ENCODE assay signal across 7 mouse cellular contexts in the genomic region with DNA sequence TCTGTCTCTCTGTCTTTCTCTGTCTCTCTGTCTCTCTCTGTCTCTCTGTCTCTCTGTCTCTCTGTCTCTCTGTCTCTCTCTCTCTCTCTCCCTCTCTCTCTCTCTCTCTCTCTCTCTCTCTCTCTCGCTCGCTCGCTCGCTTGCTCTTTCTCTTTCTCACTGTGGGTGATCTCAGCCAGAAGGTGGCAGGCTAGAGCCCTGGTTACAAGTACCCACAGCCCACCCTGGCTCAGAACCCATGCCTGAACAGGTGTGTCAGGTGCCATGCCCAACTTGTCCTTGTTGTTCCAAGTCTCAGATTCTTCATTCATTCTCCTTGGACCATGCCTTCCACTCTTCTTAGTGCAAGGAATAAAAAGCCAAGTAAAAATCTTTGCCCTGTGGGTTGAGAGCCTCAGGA. TPM values are rescaled to one million over a fixed set of nuclear protein-coding genes. Genes with fewer than 3 reads are reported as not detected.
A peak's percentile ranks its signal among the peaks of the same experiment; 100 is the strongest.
DNase-seq lines count a peak whose midpoint lies in the region; ATAC-seq and TF ChIP-seq lines count a peak whose summit lies in the region.
"Not testable (repeated sequence)": the region's sequence is repeated elsewhere in the genome, so short reads cannot be mapped to it uniquely, and the experiment has no call there.

No protein-coding gene starts in this region.

- H3K27me3 ChIP-seq in E14TG2a.4 (ENCODE audit: insufficient read depth, low read length) = peaks cover 27% of the 10 kb centered on the region
- not testable (repeated sequence) for H3K27me3 ChIP-seq in forebrain, embryonic 11.5 days (ENCODE audit: control insufficient read depth, insufficient read depth, low read length); liver, embryonic 14.5 days (ENCODE audit: control insufficient read depth, insufficient read depth, low read length)

- not testable (repeated sequence) for ATAC-seq in forebrain, embryonic 11.5 days (replicated peaks; ENCODE audit: low FRiP score); liver, embryonic 14.5 days (ENCODE audit: insufficient read depth)

- not testable (repeated sequence) for H3K4me2 ChIP-seq in forebrain, embryonic 11.5 days (ENCODE audit: low read depth, low read length, severe bottlenecking); liver, embryonic 14.5 days (ENCODE audit: low read depth)

- not testable (repeated sequence) for TF ChIP-seq POLR2A in brain, embryonic 14.5 days (IDR thresholded peaks at IDR 0.05; ENCODE audit: borderline replicate concordance, extremely low read depth, insufficient read depth, insufficient read length, poor library complexity, severe bottlenecking)

- 57% methylated on average over 4 of the region's 4 CpGs for WGBS in forebrain, embryonic 11.5 days
- 28% methylated on average over 4 of the region's 4 CpGs for WGBS in liver, embryonic 14.5 days (ENCODE audit: insufficient replicate concordance)

- 0 out of 2 replicates have a peak, but pooled peaks have one; percentile 9 for TF ChIP-seq CTCF in E14TG2a.4 (conservative IDR thresholded peaks at IDR 0.05; ENCODE audit: low read length)
- peak; percentile 32; the same call in 1 of the 2 replicates for TF ChIP-seq CTCF in brain, embryonic 14.5 days (IDR thresholded peaks at IDR 0.05; ENCODE audit: borderline replicate concordance, extremely low read depth, insufficient read depth, insufficient read length)
- TF ChIP-seq CTCF in liver, embryonic 14.5 days (IDR thresholded peaks at IDR 0.05; ENCODE audit: low read depth) = peak; percentile 37

- not testable (repeated sequence) for H3K36me3 ChIP-seq in E14TG2a.4 (ENCODE audit: insufficient read depth, low read length); forebrain, embryonic 11.5 days (ENCODE audit: control insufficient read depth, insufficient read depth, low read length); liver, embryonic 14.5 days (replicated peaks; ENCODE audit: control insufficient read depth, insufficient read depth, low read depth)

- not testable (repeated sequence) for DNase-seq in brain, embryonic 14.5 days (ENCODE audit: low read depth); liver, embryonic 14.5 days (ENCODE audit: low read depth in 3 of 3, low spot score in 3 of 3)
- peak; percentile 59 for DNase-seq in forebrain, embryonic 11.5 days (ENCODE audit: low spot score)
- peak; percentile 14 for DNase-seq in kidney, postnatal 10 days
- peak; percentile 36 for DNase-seq in retina, embryonic 14.5 days (ENCODE audit: low spot score)
- DNase-seq in thymus, postnatal 14 days = peak; percentile 22

- peaks cover 13% of the 10 kb centered on the region for H3K4me1 ChIP-seq in E14TG2a.4 (replicated peaks; ENCODE audit: low read depth, low read length)
- not testable (repeated sequence) for H3K4me1 ChIP-seq in forebrain, embryonic 11.5 days (replicated peaks; ENCODE audit: control insufficient read depth, insufficient read depth, low read length); liver, embryonic 14.5 days (replicated peaks; ENCODE audit: control insufficient read depth in 2 of 2, insufficient read depth in 2 of 2, low read length in 1 of 2)

- H3K27ac ChIP-seq in forebrain, embryonic 11.5 days (ENCODE audit: low read depth, low read length); liver, embryonic 14.5 days: not testable (repeated sequence)

- not testable (repeated sequence) for H3K9ac ChIP-seq in forebrain, embryonic 11.5 days (ENCODE audit: low read length); liver, embryonic 14.5 days (replicated peaks)

- not testable (repeated sequence) for TF ChIP-seq EP300 in liver, embryonic 14.5 days (IDR thresholded peaks at IDR 0.05; ENCODE audit: low read depth)

- not testable (repeated sequence) for H3K9me3 ChIP-seq in E14TG2a.4 (ENCODE audit: low read length); forebrain, embryonic 11.5 days (ENCODE audit: control insufficient read depth, low read length); liver, embryonic 14.5 days (ENCODE audit: control insufficient read depth, low read length)

- H3K4me3 ChIP-seq in E14TG2a.4 (replicated peaks; ENCODE audit: low read length); forebrain, embryonic 11.5 days (ENCODE audit: low read depth, low read length); liver, embryonic 14.5 days (ENCODE audit: insufficient read depth in 1 of 2, low read depth in 2 of 2, low read length in 2 of 2): not testable (repeated sequence)

RNA-seq across cellular contexts. Expression of a gene that starts 34.9 kb away (rescaled TPM):
- 40.0 and 49.1 TPM in 2 replicates for polyA plus RNA-seq in brain, embryonic 14.5 days (2012; rRNA removed)
- 115 and 116 TPM in 2 replicates for polyA plus RNA-seq in forebrain, embryonic 11.5 days (2014; fragmentation: Nextera tagmentation; extraction: Ambion mirVana)
- polyA plus RNA-seq in liver, embryonic 14.5 days (2012; rRNA removed) = 26.6 and 30.3 TPM in 2 replicates
- polyA plus RNA-seq in liver, embryonic 14.5 days (2014; fragmentation: Nextera tagmentation; extraction: Ambion mirVana) = 57.9 and 61.5 TPM in 2 replicates

RNA-seq across cellular contexts. Expression of a gene that starts 52.8 kb away (rescaled TPM):
- polyA plus RNA-seq in brain, embryonic 14.5 days (2012; rRNA removed) = 18.6 and 23.1 TPM in 2 replicates
- polyA plus RNA-seq in forebrain, embryonic 11.5 days (2014; fragmentation: Nextera tagmentation; extraction: Ambion mirVana) = 13.0 and 14.1 TPM in 2 replicates
- 8.0 and 8.6 TPM in 2 replicates for polyA plus RNA-seq in liver, embryonic 14.5 days (2012; rRNA removed)
- 5.8 and 6.1 TPM in 2 replicates for polyA plus RNA-seq in liver, embryonic 14.5 days (2014; fragmentation: Nextera tagmentation; extraction: Ambion mirVana)

RNA-seq across cellular contexts. Expression of a gene that starts 52.9 kb away (rescaled TPM):
- polyA plus RNA-seq in brain, embryonic 14.5 days (2012; rRNA removed) = 14.3 and 19.1 TPM in 2 replicates
- polyA plus RNA-seq in forebrain, embryonic 11.5 days (2014; fragmentation: Nextera tagmentation; extraction: Ambion mirVana) = 22.6 and 24.9 TPM in 2 replicates
- 3.3 and 3.9 TPM in 2 replicates for polyA plus RNA-seq in liver, embryonic 14.5 days (2012; rRNA removed)
- 5.1 and 6.3 TPM in 2 replicates for polyA plus RNA-seq in liver, embryonic 14.5 days (2014; fragmentation: Nextera tagmentation; extraction: Ambion mirVana)
